Mouse (Mus musculus): ENCODE results near the gene Ipo5. TPM values are rescaled to one million over a fixed set of nuclear protein-coding genes. Genes with fewer than 3 reads are reported as not detected.

Ipo5 gene
- polyA plus RNA-seq (2012; rRNA removed) = 77.5 and 78.4 TPM in 2 replicates

GRCm38 (mm10) chr14:120910733-120911324 lies at the start of gene Ipo5:
TSS of gene Ipo5 (plus strand) at chr14:120911224.

Other genes starting within 250 kb of the Ipo5 start
- 83.4 and 92.9 TPM in 2 replicates for gene Farp1, start 124.0 kb downstream of the Ipo5 start, polyA plus RNA-seq (2012; rRNA removed)